Mouse (Mus musculus): ENCODE data around the gene Btbd19.

Gene Btbd19

DNA sequence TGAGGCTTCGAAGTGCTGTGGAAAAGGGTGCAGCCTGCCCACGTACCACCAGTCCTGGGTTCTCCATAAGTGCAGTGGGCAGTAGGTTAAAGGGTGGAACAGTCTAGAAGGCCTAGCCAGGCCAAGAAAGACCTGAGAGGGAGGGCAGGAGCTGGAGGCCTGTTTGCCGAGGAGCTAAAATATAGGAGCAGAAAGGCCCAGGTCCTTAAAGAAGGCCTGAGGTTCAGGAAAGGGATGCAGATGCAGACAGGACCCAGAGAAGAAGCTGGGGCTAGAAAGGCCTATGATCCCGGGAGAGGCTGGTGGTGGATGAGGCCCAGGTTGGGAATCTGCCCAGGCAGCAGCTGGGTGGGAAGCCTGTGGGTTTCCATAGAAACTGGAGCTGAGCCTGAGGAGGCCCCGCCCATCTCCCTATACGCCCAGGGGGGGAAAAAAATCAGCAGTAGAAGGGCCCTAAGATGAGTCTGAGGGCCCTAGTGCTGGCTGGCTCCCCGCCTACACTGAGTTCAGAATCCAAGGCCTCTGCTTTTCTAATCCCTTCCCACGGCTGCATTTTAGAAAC, at the start of gene Btbd19:
Gene Btbd19, minus strand, starts transcription at position 378 of the 562 bp plus-strand sequence.
- DNase-seq (ENCODE audit: low spot score): no peak

GRCm38 (mm10) chr4:117169936-117170335, 44.4 kb upstream of the Btbd19 start:
- no peak for DNase-seq (ENCODE audit: low spot score)

GRCm38 (mm10) chr4:117161183-117161582, 35.7 kb upstream of the Btbd19 start:
- DNase-seq (ENCODE audit: low spot score): no peak

- DNase-seq (ENCODE audit: low spot score): no peak
These were observed 34.1 kb upstream of the Btbd19 start for GRCm38 (mm10) chr4:117159666-117160065.

DNA sequence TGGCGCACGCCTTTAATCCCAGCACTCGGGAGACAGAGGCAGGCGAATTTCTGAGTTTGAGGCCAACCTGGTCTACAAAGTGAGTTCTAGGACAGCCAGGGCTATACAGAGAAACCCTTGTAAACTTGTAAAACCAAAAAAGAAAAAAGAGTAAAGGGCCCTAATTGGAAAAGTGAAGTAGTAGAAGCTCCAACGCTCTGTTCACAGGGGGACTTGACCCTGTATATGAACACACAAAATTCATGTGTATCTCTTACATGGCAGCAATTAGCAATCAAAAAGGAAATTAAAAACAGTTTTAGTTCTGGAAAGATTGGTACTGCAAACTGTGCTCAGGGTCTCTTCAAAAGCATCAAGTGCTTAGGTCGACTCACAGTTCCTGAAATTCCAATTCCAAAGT, 30.8 kb upstream of the Btbd19 start:
- DNase-seq (ENCODE audit: low spot score): no peak

GRCm38 (mm10) chr4:117155792-117156355, 30.3 kb upstream of the Btbd19 start, which contains the start of gene Rps8:
Gene Rps8 (minus strand): TSS chr4:117156243.
- peak; percentile 77 for DNase-seq (ENCODE audit: low spot score)

GRCm38 (mm10) chr4:117155020-117155791, 29.7 kb upstream of the Btbd19 start:
- DNase-seq (ENCODE audit: low spot score): no peak

GRCm38 (mm10) chr4:117152714-117153113, 27.2 kb upstream of the Btbd19 start:
- no peak for DNase-seq (ENCODE audit: low spot score)

DNA sequence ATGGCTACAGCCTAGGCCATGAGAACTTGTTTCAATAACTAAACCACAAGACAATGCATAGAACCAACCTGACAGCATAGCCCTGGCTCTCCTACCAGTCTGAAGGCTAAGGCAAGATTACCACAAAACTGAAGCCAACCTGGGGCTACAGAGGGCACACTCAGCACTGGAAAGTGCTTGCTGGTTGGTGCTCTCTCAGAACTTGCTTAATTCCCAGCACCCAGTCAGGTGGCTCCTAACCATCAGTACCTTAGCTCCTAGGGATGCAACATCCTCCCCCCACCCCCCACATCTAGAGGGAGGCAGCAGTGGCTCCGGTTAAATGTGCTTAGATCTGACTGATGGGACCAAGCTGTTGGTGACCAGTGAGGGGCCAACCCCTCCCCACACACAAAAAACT, 25.9 kb upstream of the Btbd19 start:
- DNase-seq (ENCODE audit: low spot score): no peak

GRCm38 (mm10) chr4:117150212-117150733, 24.7 kb upstream of the Btbd19 start:
- DNase-seq (ENCODE audit: low spot score): no peak

- no peak for DNase-seq (ENCODE audit: low spot score)
These were observed 24.0 kb upstream of the Btbd19 start for GRCm38 (mm10) chr4:117149291-117150211.

GRCm38 (mm10) chr4:117148815-117149214, 23.3 kb upstream of the Btbd19 start:
- no peak for DNase-seq (ENCODE audit: low spot score)

DNA sequence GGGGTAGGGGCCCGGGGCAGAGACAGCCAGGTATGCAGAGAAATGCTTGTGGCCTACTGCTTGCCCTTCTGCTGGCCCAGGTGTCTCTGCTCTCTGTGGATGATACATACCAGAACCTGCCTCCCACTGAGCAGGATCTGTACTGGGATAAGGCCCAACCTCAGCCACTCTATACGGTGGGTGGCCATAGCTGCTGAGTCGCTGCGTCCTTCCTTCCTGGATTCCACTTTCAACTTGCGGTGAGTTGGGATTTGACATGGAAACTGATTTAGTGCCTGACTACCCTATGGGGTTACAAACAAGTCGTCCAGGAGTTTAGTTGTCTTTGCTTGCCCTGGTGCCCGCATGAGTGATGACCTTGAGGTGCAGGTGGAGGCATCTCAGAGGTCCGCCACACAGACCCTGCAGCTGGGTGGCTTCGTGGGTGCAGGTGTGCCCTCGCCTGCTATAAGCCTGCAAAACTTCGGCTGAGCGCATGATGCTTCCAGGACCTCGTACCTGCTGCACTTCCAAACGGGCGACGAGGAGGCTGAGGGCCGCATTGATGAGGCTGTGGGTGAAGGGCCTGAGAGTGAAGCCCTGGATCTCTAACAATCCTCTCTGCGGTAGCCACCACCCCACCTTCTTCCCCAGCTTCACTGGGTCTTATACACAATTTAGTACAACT, 22.7 kb upstream of the Btbd19 start:
- no peak for DNase-seq (ENCODE audit: low spot score)

GRCm38 (mm10) chr4:117146176-117146575, 20.7 kb upstream of the Btbd19 start:
- peak; percentile 96 for DNase-seq (ENCODE audit: low spot score)

- no peak for DNase-seq (ENCODE audit: low spot score)
These were observed 19.7 kb upstream of the Btbd19 start for GRCm38 (mm10) chr4:117145248-117145647.

DNA sequence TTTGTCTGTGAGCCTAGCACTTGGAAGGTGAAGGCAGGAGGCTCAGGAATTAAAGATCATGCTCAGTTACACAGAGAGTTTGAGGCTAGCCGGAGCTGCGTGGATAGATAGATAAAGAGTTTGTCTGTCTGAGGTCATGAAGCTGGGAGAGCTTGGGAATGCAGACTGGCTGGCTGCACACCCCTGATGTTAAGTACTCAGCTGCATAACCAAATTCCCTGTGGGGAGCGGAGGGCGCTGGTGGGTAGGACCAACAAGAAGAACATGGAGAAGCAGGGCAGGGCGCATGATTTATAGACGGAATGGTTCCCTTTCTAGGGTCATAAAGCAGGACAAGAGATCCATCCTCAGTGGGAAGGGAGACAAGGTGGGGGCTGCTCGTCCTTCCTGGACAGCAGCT, 17.5 kb upstream of the Btbd19 start:
- no peak for DNase-seq (ENCODE audit: low spot score)

DNA sequence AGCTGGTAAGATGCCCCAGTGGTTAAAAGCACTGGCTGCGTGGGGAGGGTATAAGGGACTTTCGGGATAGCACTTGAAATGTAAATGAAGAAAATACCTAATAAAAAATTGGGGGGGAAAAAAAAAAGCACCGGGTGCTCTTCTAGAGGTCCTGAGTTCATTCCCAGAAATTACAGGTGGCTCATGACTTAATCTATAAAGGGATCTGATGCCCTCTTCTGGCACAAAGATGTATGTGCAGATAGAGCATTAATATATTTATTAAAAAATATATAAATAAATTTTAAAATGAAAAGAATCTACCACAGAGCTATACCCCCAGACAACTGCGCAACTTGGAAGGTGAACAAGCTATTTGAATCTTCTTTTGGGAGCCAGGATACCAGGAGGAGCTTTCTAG, 15.1 kb upstream of the Btbd19 start:
- no peak for DNase-seq (ENCODE audit: low spot score)

DNA sequence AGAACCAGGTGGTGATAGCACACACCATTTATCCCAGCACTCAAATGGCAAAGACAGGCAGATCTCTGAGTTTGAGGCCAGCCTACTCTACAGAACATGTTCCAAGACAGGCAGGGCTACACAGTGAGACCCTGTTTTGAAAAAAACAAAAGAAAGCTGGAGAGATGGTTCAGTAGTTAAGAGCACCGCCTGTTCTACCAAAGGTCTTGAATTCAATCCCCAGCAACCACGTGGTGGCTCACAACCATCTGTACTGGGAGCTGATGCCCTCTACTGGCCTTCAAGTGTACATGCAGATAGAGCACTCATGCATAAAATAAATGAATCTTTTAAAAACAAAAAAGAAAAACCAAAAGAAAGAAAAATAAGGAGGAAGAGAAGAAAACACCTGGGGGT, 13.7 kb upstream of the Btbd19 start:
- DNase-seq (ENCODE audit: low spot score): peak; percentile 62

GRCm38 (mm10) chr4:117138295-117139216, 13.0 kb upstream of the Btbd19 start:
- DNase-seq (ENCODE audit: low spot score): no peak

DNA sequence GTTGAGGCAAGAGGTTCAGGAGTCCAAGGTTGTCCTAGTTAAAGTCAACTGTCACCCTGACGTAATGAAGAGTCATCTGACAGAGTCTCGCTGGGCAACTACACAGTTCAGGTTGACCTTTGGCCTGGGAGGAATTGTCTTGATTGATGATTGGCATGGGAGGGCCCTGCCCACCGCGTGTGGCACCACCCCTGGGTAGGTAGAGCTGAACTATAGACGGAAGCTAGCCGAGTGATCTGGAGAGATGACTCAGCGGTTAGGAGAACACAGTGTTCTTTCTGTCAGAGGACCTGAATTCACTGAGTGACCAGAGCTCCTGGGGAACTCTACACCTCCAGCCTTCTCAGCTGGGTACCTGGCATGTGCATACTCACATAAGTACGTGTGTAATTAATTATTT, 10.5 kb upstream of the Btbd19 start:
- peak; percentile 60 for DNase-seq (ENCODE audit: low spot score)

Measured in c-Kit-positive CD71-positive TER-119-positive erythroid progenitor cells, embryonic 14.5 days (primary cell).